Mouse (Mus musculus) left cerebral cortex, adult 2 months (tissue): ENCODE measurements around the gene Neurod2. TPM values are rescaled to one million over a fixed set of nuclear protein-coding genes. Genes with fewer than 3 reads are reported as not detected.
A peak's percentile ranks its signal among the peaks of the same experiment; 100 is the strongest.

ENCODE experiments used
- DNase-seq, 2 experiments: peaks; one replicate each; pipeline ENCODE4 v3.0.0; 2021 to 2022; ENCODE audit warnings: low spot score in 2 of 2, mixed read lengths in 1 of 2; ENCODE audit errors: extremely low spot score in 1 of 2
- H3K27ac ChIP-seq: fragments of 200-600 bp; 2 replicates; pipeline ENCODE4 v1.8.1; 2022
- H3K4me3 ChIP-seq: fragments of 200-600 bp; 2 replicates; pipeline ENCODE4 v1.8.1; 2022
- CTCF ChIP-seq: fragments of 200-600 bp; IDR thresholded peaks from 2 replicates; pipeline ENCODE4 v1.8.1; 2022; ENCODE audit warnings: antibody characterized with exemption, mild to moderate bottlenecking, moderate library complexity
- intact Hi-C: fragments of 180-260 bp; cut with DNase I; formaldehyde crosslinking; loops from one replicate; pipeline ENCODE4 v1.15.1; 2025
- total RNA-seq, 2 experiments: library from RNA; stranded (reverse); gene quantifications; 2 replicates each; pipeline ENCODE4 v1.2.3; 2021

The Neurod2 gene
- total RNA-seq, 2 experiments from 2014 or later, result 70.2 to 76.3 TPM

DNA sequence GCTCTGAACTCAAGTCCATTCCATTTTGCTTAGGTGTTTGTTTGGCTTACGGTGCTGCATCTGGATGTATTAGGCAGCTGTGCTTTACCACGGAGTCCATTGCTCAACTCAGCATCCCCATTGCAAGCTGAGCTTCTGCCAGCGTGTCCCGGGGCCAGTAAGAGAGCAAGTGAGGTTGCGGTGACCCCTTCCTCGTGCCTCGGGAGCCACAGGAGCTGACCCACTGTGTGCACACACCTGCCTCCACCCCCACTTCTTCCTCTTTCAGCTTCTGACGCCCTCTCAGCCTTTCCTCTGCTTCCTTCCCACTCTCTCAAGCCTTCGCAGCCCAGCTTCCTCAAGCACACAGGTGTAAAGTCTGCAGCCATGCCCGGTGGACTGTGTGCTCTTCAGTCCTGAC is 36.8 kb upstream of the Neurod2 start:
- intact Hi-C loops, result no loop called here
- Histone ChIP-seq H3K4me3 (no peak overlapping the region), H3K27ac (peak overlapping the region; percentile 76)
- DNase-seq, result no peak
- TF ChIP-seq CTCF, result no peak

- no peak overlapping the region for H3K27ac ChIP-seq
- H3K4me3 ChIP-seq, result no peak overlapping the region
- no peak for TF ChIP-seq CTCF
- intact Hi-C loops, result no loop called here
- no peak for DNase-seq
Measured at GRCm38 (mm10) chr11:98364410-98364809, 35.0 kb upstream of the Neurod2 start.

DNA sequence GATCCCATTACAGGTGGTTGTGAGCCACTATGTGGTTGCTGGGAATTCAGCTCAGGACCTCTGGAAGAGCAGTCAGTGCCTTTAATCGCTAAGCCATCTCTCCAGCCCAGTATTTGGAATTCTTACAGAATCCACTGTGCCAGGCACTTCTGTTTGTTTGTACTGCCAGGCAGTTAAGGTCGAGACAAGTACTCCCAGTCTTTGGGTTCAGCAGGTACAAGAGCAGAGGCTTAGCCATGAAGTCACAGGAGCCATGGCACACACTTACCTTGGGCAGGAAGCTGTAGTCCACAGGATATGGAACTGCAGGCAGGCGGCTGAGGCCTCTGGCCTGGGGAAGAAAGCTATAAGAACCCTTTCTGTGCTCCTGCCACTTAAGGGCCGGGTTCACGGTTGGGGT is 34.4 kb upstream of the Neurod2 start:
- no peak for DNase-seq
- no peak overlapping the region for H3K4me3 ChIP-seq
- H3K27ac ChIP-seq, result no peak overlapping the region
- intact Hi-C loops, result no loop called here
- no peak for TF ChIP-seq CTCF

DNA sequence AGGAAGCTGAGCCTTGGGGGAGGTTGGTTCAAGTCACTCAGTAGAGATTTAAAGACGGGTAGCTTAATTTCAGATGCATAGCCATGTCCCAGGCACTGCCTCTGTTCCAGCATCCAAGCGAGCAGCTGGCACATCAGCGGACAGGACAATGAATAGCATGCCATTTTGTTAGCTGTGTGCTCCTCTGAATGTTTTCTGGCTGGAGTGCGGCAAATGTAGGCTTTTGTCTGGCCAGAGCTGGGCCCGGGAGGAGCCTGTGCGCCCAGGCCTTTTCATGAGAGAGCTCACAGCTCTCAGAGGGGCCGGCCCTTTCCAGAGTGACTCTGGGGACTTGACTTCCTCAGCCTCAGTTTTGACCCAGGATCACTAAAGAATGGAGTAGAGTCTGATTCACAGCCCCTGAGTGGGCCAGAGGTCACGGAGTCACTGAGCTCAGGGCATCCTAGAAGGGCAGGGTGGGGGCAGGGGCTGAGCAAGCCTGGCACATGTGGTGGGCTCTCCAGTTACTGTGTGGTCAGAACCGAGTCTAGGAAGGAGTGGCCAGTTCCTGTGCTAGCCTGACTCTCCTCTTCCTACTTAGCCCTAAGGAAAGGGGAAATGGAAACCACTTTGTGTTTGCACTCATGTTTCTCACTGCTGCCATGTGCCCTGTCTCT is 31.5 kb upstream of the Neurod2 start:
- intact Hi-C loops, result no loop called here
- TF ChIP-seq CTCF, result no peak
- peak overlapping the region; percentile 70 for H3K27ac ChIP-seq

GRCm38 (mm10) chr11:98358161-98359083 is 29.0 kb upstream of the Neurod2 start, which contains the start of gene Stard3:
TSS of gene Stard3 (plus strand) at chr11:98358368.
- peak within 1 kb of the TSS; percentile 94 for H3K27ac ChIP-seq
- intact Hi-C loops, result loop anchor here (5.0 kb wide), 2 partner anchors 79 to 229 kb away; partner anchors contain the start of genes Mien1 and Ormdl3
- TF ChIP-seq CTCF, result no peak

More for the DNA sequence above, 31.5 kb upstream of the Neurod2 start:
- no peak for DNase-seq
- H3K4me3 ChIP-seq, result no peak overlapping the region

DNA sequence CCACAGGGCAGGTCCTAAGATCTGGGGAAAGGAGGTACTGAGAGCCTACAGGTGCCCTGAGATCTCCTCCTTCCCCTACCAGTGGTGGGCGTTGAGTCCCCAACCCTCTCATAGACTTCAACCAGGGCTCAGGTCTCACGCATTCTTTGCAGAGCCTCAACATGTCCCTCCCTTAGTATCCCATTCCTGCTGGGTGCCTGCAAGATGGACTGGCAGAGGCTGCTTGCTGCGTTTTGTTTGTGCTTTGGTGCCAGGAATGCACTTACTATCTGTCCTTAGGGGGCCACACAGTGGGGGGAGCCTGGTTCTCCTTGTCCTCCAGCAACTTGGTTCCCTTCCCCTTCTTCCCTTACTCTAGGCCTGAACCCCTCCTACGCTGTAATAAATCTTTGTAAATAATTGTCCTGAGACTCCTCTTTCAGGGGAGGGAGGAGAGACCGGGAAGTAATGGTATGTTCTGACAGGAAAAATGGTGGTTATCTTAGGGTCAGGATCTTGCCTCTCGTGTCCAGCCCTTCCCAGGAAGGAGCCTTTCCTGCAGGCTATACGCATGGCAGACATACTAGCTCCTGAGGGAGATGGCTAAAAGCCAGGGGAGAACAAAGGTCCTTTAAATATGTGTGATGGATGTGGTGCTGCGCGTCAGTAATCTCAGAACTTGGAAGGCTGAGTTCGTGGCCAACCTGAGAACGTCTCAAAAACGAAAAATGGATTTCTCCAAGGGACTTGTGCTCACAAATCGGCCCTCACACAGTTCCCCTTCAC is 28.1 kb upstream of the Neurod2 start:
- intact Hi-C loops, result loop anchor here (5.0 kb wide), 2 partner anchors 80 to 230 kb away; partner anchors contain the start of genes Mien1 and Ormdl3
- peak overlapping the region; percentile 70 for H3K27ac ChIP-seq
- TF ChIP-seq CTCF, result no peak
- no peak for DNase-seq
- peak overlapping the region; percentile 87 for H3K4me3 ChIP-seq

More at GRCm38 (mm10) chr11:98358161-98359083, 29.0 kb upstream of the Neurod2 start, which contains the start of gene Stard3:
- DNase-seq, result peak; percentile 79 to 85
- H3K4me3 ChIP-seq, result peak within 1 kb of the TSS; percentile 87

DNA sequence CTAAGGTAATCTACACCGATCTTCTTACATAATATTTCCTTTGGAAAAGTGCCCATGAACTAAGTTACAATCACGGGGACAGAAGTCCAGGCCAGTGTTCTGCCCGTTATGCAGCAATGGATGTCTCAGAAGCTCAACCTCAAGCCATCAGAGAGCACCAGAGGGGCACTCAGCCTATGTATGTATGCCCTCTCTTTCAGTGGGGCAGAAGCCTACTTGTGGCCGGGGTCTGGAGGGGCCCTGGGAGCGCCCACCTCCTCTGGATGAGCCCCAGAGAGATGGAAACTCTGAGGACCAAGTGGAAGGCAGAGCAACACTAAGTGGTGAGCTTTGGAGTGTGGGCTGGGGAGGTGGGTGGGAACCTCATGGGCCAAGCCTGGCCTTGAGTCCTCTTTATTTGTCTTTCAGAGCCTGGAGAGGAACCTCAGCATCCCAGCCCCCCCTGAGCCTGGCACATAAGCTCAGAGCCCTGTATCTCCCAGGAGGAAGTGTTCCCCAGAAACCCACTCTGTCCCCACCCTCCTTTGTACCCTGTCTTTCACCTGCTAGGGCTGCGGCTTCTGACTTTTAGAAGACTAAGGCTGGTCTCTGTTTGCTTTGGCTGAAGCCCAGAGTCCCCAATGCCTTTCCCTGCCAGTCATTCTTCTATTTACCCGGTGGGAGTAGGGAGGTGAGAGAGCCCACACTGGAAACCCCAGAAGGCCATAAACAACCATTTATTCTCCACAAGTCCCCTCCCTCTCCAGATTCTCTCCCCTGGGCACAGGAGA is 27.4 kb upstream of the Neurod2 start:
- intact Hi-C loops, result loop anchor here (5.0 kb wide), 2 partner anchors 80 to 230 kb away; partner anchors contain the start of genes Mien1 and Ormdl3
- Histone ChIP-seq H3K27ac (no peak overlapping the region), H3K4me3 (no peak overlapping the region)
- DNase-seq, result no peak
- TF ChIP-seq CTCF, result no peak

- H3K4me3 ChIP-seq, result no peak overlapping the region
- TF ChIP-seq CTCF, result peak; percentile 88
- intact Hi-C loops, result loop anchor here (5.0 kb wide), 2 partner anchors 81 to 231 kb away; partner anchors contain the start of genes Mien1 and Ormdl3
- peak overlapping the region; percentile 1; the same call in 1 of the 2 replicates for H3K27ac ChIP-seq
- DNase-seq, result peak; percentile 51 to 57
Measured at GRCm38 (mm10) chr11:98355732-98356299, 26.4 kb upstream of the Neurod2 start.

- intact Hi-C loops, result no loop called here
- no peak overlapping the region for H3K4me3 ChIP-seq
- peak; percentile 58 to 59 for DNase-seq
- peak overlapping the region; percentile 88 for H3K27ac ChIP-seq
- no peak for TF ChIP-seq CTCF
Measured at GRCm38 (mm10) chr11:98354445-98354844, 25.0 kb upstream of the Neurod2 start.

- DNase-seq, result peak in 1 of 2 experiments; percentile 70
- no peak overlapping the region for H3K4me3 ChIP-seq
- TF ChIP-seq CTCF, result no peak
- intact Hi-C loops, result no loop called here
- peak overlapping the region; percentile 88 for H3K27ac ChIP-seq
Measured at GRCm38 (mm10) chr11:98353651-98354211, 24.3 kb upstream of the Neurod2 start.
